Mouse (Mus musculus): ENCODE measurements around the gene Rec8.

- TF ChIP-seq POLR2A (IDR thresholded peaks at IDR 0.05; ENCODE audit: extremely low read depth, insufficient read depth, low read length) (no peak), CTCF (IDR thresholded peaks at IDR 0.05; ENCODE audit: low read depth, low read length) (no peak)
Measured at GRCm38 (mm10) chr14:55585566-55585960, 32.3 kb upstream of the Rec8 start.
